Mouse (Mus musculus): ENCODE results near the gene Agtr2. TPM values are rescaled to one million over a fixed set of nuclear protein-coding genes. Genes with fewer than 3 reads are reported as not detected.
"Not testable (repeated sequence)": the region's sequence is repeated elsewhere in the genome, so short reads cannot be mapped to it uniquely, and the experiment has no call there.

Gene Agtr2
- total RNA-seq (2015; ENCODE audit: low replicate concordance) (not detected in 2 replicates), total RNA-seq (2017; ENCODE audit: low replicate concordance) (not detected in 2 replicates)

GRCm38 (mm10) chrX:21484414-21484813, at the start of gene Agtr2:
Gene Agtr2 (plus strand): TSS chrX:21484544.
- ATAC-seq (replicated peaks; ENCODE audit: low FRiP score, poor library complexity, severe bottlenecking): no peak

- no peak for ATAC-seq (replicated peaks; ENCODE audit: low FRiP score, poor library complexity, severe bottlenecking)
These were observed 31.8 kb upstream of the Agtr2 start for GRCm38 (mm10) chrX:21452519-21452918.

GRCm38 (mm10) chrX:21488111-21488510, 3.8 kb downstream of the Agtr2 start:
- no peak for ATAC-seq (replicated peaks; ENCODE audit: low FRiP score, poor library complexity, severe bottlenecking)

- no peak for ATAC-seq (replicated peaks; ENCODE audit: low FRiP score, poor library complexity, severe bottlenecking)
These were observed 15.9 kb downstream of the Agtr2 start for GRCm38 (mm10) chrX:21500242-21500641.

- not testable (repeated sequence) for ATAC-seq (replicated peaks; ENCODE audit: low FRiP score, poor library complexity, severe bottlenecking)
These were observed 23.0 kb downstream of the Agtr2 start for GRCm38 (mm10) chrX:21507333-21507732.

- no peak for ATAC-seq (replicated peaks; ENCODE audit: low FRiP score, poor library complexity, severe bottlenecking)
These were observed 38.2 kb downstream of the Agtr2 start for GRCm38 (mm10) chrX:21522590-21522989.

Other genes starting within 250 kb of the Agtr2 start
- gene Slc6a14, start 230.4 kb downstream of the Agtr2 start, total RNA-seq (2015; ENCODE audit: low replicate concordance): not detected in 2 replicates
- not detected in 2 replicates for gene Slc6a14, start 230.4 kb downstream of the Agtr2 start, total RNA-seq (2017; ENCODE audit: low replicate concordance)